Mouse (Mus musculus) embryonic facial prominence, embryonic 11.5 days (tissue): ENCODE measurements around the gene Unc45a. TPM values are rescaled to one million over a fixed set of nuclear protein-coding genes. Genes with fewer than 3 reads are reported as not detected.

Source experiments
- ATAC-seq: fragments of 200-750 bp; cut with Nextera tagmentation; replicated peaks from 2 replicates; pipeline ENCODE4 v1.8.0; 2017; ENCODE audit warnings: low read depth; ENCODE audit not compliant: insufficient number of reproducible peaks, low FRiP score, low TSS enrichment
- DNase-seq: peaks from one replicate; pipeline ENCODE4 v3.0.0-alpha.2; 2015; ENCODE audit warnings: low spot score
- H3K27ac ChIP-seq: fragments of 300-500 bp; sonication (generic); replicated peaks from 2 replicates; pipeline ENCODE4 v1.5.1; 2014; ENCODE audit warnings: mild to moderate bottlenecking, low read depth, low read length, control low read depth
- H3K27me3 ChIP-seq: fragments of 300-500 bp; sonication (generic); 2 replicates; pipeline ENCODE4 v1.6.1; 2014; ENCODE audit warnings: mild to moderate bottlenecking, low read length, moderate library complexity, mixed read lengths; ENCODE audit not compliant: control insufficient read depth, insufficient read depth
- H3K36me3 ChIP-seq: fragments of 300-500 bp; sonication (generic); replicated peaks from 2 replicates; pipeline ENCODE4 v1.6.1; 2014; ENCODE audit warnings: low read depth, mild to moderate bottlenecking, low read length, moderate library complexity, mixed read lengths; ENCODE audit not compliant: control insufficient read depth, insufficient read depth
- H3K4me1 ChIP-seq: fragments of 300-500 bp; sonication (generic); 2 replicates; pipeline ENCODE4 v1.6.1; 2014; ENCODE audit warnings: low read length, mixed read lengths; ENCODE audit not compliant: control insufficient read depth, insufficient read depth
- H3K4me2 ChIP-seq: fragments of 300-500 bp; sonication (generic); 2 replicates; pipeline ENCODE4 v1.6.1; 2014; ENCODE audit warnings: low read depth, mild to moderate bottlenecking, control low read depth, low read length, moderate library complexity
- H3K4me3 ChIP-seq: fragments of 300-500 bp; sonication (generic); 2 replicates; pipeline ENCODE4 v1.5.1; 2014; ENCODE audit warnings: low read depth, low read length, control low read depth
- H3K9ac ChIP-seq: fragments of 300-500 bp; sonication (generic); replicated peaks from 2 replicates; pipeline ENCODE4 v1.6.1; 2014; ENCODE audit warnings: mild to moderate bottlenecking, control low read depth, low read length
- H3K9me3 ChIP-seq: fragments of 300-500 bp; sonication (generic); replicated peaks from 2 replicates; pipeline ENCODE4 v1.6.1; 2016; ENCODE audit warnings: mild to moderate bottlenecking, low read length, inconsistent platforms, mixed read lengths; ENCODE audit not compliant: control insufficient read depth
- WGBS: fragments of 180-500 bp; shearing (Covaris S2); extraction: QIAGEN DNeasy Blood & Tissue Kit; methylation state at CpG from one replicate; pipeline ENCODE4 v1.1.7; 2014; 5-methylcytosine and 5-hydroxymethylcytosine counted together
- polyA plus RNA-seq: library from polyadenylated mRNA; unstranded; fragments of >200 nt; fragmentation: Nextera tagmentation; extraction: Ambion mirVana; gene quantifications from 2 replicates; pipeline ENCODE4 v1.2.1, GENCODE M21; 2014

The Unc45a gene
- polyA plus RNA-seq, 1 experiment from 2014 or later: 26.5 TPM

DNA sequence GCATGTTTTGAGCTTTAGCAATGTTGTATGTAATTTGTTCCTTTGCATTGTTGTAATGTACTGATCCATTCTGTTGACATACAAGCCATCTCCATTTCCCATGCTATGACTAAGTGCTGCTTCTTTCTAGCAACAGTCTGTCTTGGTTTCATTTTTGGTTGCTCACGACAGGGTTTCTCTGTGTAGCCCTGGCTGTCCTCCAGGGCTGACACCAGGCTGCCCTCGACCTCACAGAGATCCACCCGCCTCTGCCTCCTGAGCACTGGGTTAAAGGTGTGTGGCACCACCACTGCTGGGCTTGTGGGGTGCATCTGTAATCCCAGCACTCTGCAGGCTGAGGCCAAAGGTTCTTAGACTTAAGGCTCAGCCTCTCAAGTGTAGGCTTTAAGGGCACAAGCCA, 41.2 kb downstream of the Unc45a start:
- H3K36me3 ChIP-seq: peaks cover 11% of the 10 kb centered on the region
- no peak for ATAC-seq
- H3K27ac ChIP-seq: no peak overlapping the region
- 91% methylated on average over 3 of the region's 3 CpGs for WGBS
- no peaks in the 10 kb centered on the region for H3K9me3 ChIP-seq
- H3K9ac ChIP-seq: no peak overlapping the region
- H3K4me2 ChIP-seq: no peak overlapping the region
- no peak for DNase-seq
- no peaks in the 10 kb centered on the region for H3K4me1 ChIP-seq
- H3K27me3 ChIP-seq: no peaks in the 10 kb centered on the region
- no peak overlapping the region for H3K4me3 ChIP-seq

DNA sequence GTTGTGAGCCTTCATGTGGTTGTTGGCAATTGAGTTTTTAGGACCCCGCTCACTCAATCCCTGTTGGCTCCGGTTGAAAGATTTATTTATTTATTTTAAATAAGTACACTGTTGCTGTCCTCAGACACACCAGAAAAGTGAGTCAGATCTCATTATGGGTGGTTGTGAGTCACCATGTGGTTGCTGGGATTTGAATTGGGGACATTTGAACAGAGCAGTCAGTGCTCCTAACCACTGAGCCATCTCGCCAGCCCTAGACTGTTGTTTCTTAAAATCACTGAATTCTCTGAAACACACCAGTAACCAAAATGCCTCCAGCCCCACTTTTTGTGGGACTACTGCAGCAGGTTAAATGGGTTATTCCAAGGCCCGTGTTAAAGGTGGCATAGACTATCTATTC, 42.1 kb downstream of the Unc45a start:
- no peaks in the 10 kb centered on the region for H3K4me1 ChIP-seq
- H3K36me3 ChIP-seq: peaks cover 10% of the 10 kb centered on the region
- no peak overlapping the region for H3K27ac ChIP-seq
- H3K9ac ChIP-seq: no peak overlapping the region
- DNase-seq (no peak), ATAC-seq (no peak)
- no peak overlapping the region for H3K4me2 ChIP-seq
- H3K27me3 ChIP-seq: no peaks in the 10 kb centered on the region
- WGBS: 95% methylated on average over 4 of the region's 4 CpGs
- no peaks in the 10 kb centered on the region for H3K9me3 ChIP-seq
- H3K4me3 ChIP-seq: no peak overlapping the region

GRCm38 (mm10) chr7:80297041-80297440, 43.8 kb downstream of the Unc45a start:
- ATAC-seq (no peak), DNase-seq (no peak)
- Histone ChIP-seq H3K9ac (no peak overlapping the region), H3K9me3 (no peaks in the 10 kb centered on the region), H3K4me3 (no peak overlapping the region), H3K27ac (no peak overlapping the region), H3K36me3 (peaks cover 8% of the 10 kb centered on the region; the same call in 1 of the 2 replicates), H3K4me2 (no peak overlapping the region), H3K4me1 (no peaks in the 10 kb centered on the region), H3K27me3 (no peaks in the 10 kb centered on the region)
- WGBS: 79% methylated on average over 3 of the region's 3 CpGs

GRCm38 (mm10) chr7:80296462-80296861, 44.3 kb downstream of the Unc45a start:
- Histone ChIP-seq H3K9ac (no peak overlapping the region), H3K27me3 (no peaks in the 10 kb centered on the region), H3K36me3 (peaks cover 2% of the 10 kb centered on the region; the same call in 1 of the 2 replicates), H3K4me1 (no peaks in the 10 kb centered on the region), H3K27ac (no peak overlapping the region), H3K4me3 (no peak overlapping the region), H3K9me3 (no peaks in the 10 kb centered on the region), H3K4me2 (no peak overlapping the region)
- 94% methylated on average over 6 of the region's 6 CpGs for WGBS
- ATAC-seq: no peak
- no peak for DNase-seq

DNA sequence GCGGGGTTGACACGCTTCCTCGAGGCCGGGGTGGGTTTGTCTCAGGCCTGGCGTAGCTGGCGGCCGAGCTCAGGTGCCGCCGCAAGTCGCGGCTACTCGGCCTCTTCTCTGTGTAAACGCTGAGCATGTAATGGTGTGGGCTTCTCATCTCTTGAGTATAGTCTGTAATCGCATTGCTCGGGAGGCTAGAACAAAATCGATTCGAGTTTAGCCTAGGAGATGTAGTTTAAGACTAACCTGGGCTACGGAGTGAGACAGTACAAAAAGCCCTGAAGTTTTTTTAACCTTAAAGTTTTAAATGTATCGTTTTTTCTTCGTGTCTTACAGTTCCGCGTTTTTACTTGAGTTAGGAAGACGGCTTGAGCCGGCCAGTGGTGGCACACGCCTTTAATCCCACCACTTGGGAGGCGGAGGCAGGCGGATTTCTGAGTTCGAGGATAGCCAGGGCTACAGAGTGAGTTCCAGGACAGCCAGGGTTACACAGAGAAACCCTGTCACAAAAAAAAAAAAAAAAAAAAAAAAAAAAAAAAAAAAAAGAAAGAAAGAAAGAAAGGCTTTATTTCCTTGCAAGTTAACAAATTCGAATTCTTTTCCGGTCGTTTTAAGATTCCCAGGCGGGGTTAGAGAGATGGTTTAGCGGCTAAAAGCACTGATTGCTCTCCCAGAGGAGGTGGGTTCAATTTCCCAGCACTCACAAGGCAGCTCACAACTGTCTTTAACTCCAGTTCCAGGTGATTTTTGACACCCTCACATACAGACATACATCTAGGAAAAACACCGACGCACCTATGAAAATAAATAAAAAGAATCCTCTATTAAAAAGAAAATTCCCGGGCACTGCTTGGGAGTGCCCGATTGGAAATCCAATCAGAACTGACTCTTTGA, 45.8 kb downstream of the Unc45a start:
- peak; percentile 58 for ATAC-seq
- H3K4me2 ChIP-seq: peak overlapping the region; percentile 66
- H3K27ac ChIP-seq: peak overlapping the region; percentile 78
- no peaks in the 10 kb centered on the region for H3K9me3 ChIP-seq
- peak overlapping the region; percentile 86 for H3K9ac ChIP-seq
- H3K36me3 ChIP-seq: no peaks in the 10 kb centered on the region; the same call in 1 of the 2 replicates
- 9% methylated on average over 37 of the region's 37 CpGs for WGBS
- H3K27me3 ChIP-seq: no peaks in the 10 kb centered on the region
- DNase-seq: peak; percentile 57
- H3K4me3 ChIP-seq: peak overlapping the region; percentile 91
- no peaks in the 10 kb centered on the region for H3K4me1 ChIP-seq

DNA sequence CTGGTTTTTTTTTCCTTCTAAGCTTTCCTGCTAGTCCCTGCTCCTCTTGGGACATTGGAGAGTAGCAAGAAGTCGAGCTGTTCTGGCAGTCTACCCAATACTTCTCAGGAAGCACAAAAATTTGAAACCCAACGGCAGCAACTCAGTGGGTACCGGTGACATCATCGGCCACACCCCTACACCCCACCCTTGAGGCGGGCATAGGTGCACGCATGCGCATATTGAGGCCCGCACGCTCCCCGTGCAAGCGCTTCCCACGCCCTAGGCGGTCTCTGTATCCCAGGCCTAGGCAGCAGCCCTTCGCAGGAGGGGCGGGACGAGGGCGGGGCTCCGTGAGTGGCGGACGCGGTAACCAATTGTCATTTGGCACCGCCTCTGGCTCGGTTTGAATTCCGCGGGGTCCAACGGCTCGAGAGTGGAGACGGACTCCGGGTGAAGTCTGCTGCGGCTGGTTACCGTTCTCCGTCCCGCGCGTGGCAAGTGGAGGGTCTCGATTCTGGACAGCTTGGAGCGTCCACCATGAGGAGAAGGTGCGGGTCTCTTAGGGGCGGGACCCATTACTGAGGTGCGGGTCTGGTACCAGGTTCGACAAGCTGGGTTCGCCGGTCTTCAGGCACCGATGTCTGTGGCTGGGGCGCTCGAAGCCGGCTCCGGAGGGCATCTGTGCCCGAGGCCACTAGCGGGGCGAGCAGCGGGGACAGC, 46.6 kb downstream of the Unc45a start, which contains the start of gene Prc1:
Prc1 (plus strand) TSS at position 389 of the 702 bp plus-strand sequence.
- peak within 1 kb of the TSS; percentile 78 for H3K27ac ChIP-seq
- H3K27me3 ChIP-seq: no peaks in the 10 kb centered on the region
- peak within 1 kb of the TSS; percentile 91 for H3K4me3 ChIP-seq
- H3K9me3 ChIP-seq: no peaks in the 10 kb centered on the region
- peak within 1 kb of the TSS; percentile 66 for H3K4me2 ChIP-seq
- H3K36me3 ChIP-seq: no peaks in the 10 kb centered on the region; the same call in 1 of the 2 replicates
- ATAC-seq (peak; percentile 98), DNase-seq (peak; percentile 99)
- under 1% methylated on average over 52 of the region's 52 CpGs for WGBS
- H3K9ac ChIP-seq: peak within 1 kb of the TSS; percentile 86
- H3K4me1 ChIP-seq: no peaks in the 10 kb centered on the region

- H3K36me3 ChIP-seq: peaks cover 3% of the 10 kb centered on the region; the same call in 1 of the 2 replicates
- WGBS: 75% methylated on average over 10 of the region's 10 CpGs
- H3K4me2 ChIP-seq: no peak overlapping the region
- H3K4me3 ChIP-seq: no peak overlapping the region
- no peak overlapping the region for H3K27ac ChIP-seq
- H3K9me3 ChIP-seq: no peaks in the 10 kb centered on the region
- H3K9ac ChIP-seq: no peak overlapping the region
- ATAC-seq (no peak), DNase-seq (no peak)
- H3K27me3 ChIP-seq: no peaks in the 10 kb centered on the region
- no peaks in the 10 kb centered on the region for H3K4me1 ChIP-seq
These were observed 53.1 kb downstream of the Unc45a start for GRCm38 (mm10) chr7:80287736-80288135.

- Histone ChIP-seq H3K4me3 (no peak overlapping the region), H3K9ac (no peak overlapping the region), H3K4me2 (no peak overlapping the region), H3K4me1 (no peaks in the 10 kb centered on the region), H3K27me3 (no peaks in the 10 kb centered on the region), H3K36me3 (peaks cover 3% of the 10 kb centered on the region; the same call in 1 of the 2 replicates), H3K9me3 (no peaks in the 10 kb centered on the region), H3K27ac (no peak overlapping the region)
- 94% methylated on average over 6 of the region's 6 CpGs for WGBS
- ATAC-seq: no peak
- DNase-seq: no peak
These were observed 55.1 kb downstream of the Unc45a start for GRCm38 (mm10) chr7:80285725-80286124.
